Mouse (Mus musculus) adrenal gland, postnatal 36 days (tissue): ENCODE measurements around the gene Nlgn3. TPM values are rescaled to one million over a fixed set of nuclear protein-coding genes. Genes with fewer than 3 reads are reported as not detected.

ENCODE experiments used
- DNase-seq, 2 experiments: peaks; one replicate each; pipeline ENCODE4 v3.0.0; 2021; ENCODE audit warnings: mixed read lengths in 1 of 2
- total RNA-seq, 2 experiments: library from RNA; stranded (reverse); gene quantifications; 2 replicates each; pipeline ENCODE4 v1.2.3; 2021

Gene Nlgn3
- total RNA-seq, 2 experiments from 2014 or later: 18.5 to 28.4 TPM

DNA sequence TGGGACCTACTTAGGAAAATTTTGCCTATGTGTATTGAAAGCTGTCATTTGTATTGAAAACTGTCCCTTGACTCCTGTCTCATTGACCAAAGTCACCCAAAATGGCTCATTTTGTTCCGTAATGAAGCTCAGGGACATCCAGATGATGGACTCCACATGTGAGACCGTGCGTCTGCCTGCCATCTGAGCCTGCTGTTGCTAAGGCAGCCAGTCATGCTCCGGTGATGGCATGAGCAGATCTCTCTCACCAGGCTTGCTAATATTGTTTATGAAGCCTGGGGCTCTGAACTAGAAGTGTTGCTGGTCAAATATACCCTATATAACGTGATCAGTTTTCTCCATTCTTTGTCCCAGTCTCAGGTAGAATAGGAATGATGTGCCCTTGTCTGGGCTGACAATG is 74.0 kb downstream of the Nlgn3 start:
- no peak for DNase-seq

Other genes with a start within 250 kb of the Nlgn3 start
- gene Tex11, start 239.5 kb upstream of the Nlgn3 start, total RNA-seq: under 1 TPM in 1 of 2 experiments, not detected in 1; 0.13 TPM
- under 1 TPM; 0.40 to 0.79 TPM for gene Slc7a3, start 213.1 kb upstream of the Nlgn3 start, total RNA-seq
- 10 to 100 TPM; 49.9 to 52.0 TPM for gene Snx12, start 76.6 kb upstream of the Nlgn3 start, total RNA-seq
- gene Foxo4, start 44.6 kb upstream of the Nlgn3 start, total RNA-seq: 10 to 100 TPM; 28.1 to 35.2 TPM
- gene Gm614, start 35.2 kb upstream of the Nlgn3 start, total RNA-seq: not detected
- 10 to 100 TPM in 1 of 2 experiments, 1 to 10 TPM in 1; 5.7 to 10.2 TPM for gene Il2rg, start 30.9 kb upstream of the Nlgn3 start, total RNA-seq
- not detected for gene Gm20489, start 30.1 kb upstream of the Nlgn3 start, total RNA-seq
- gene Med12, start 25.1 kb upstream of the Nlgn3 start, total RNA-seq: 10 to 100 TPM; 32.2 to 35.1 TPM
- gene Gjb1, start 77.2 kb downstream of the Nlgn3 start, total RNA-seq: under 1 TPM in 1 of 2 experiments, not detected in 1; 0.20 TPM
- 10 to 100 TPM; 65.0 to 66.3 TPM for gene Zmym3, start 121.7 kb downstream of the Nlgn3 start, total RNA-seq
- gene Nono, start 130.2 kb downstream of the Nlgn3 start, total RNA-seq: 100 to 1,000 TPM; 185 to 193 TPM
- gene Itgb1bp2, start 149.9 kb downstream of the Nlgn3 start, total RNA-seq: under 1 TPM; 0.63 to 0.66 TPM
- gene Taf1, start 233.6 kb downstream of the Nlgn3 start, total RNA-seq: 10 to 100 TPM; 33.1 to 48.1 TPM